Mouse (Mus musculus) v-Abl transformed pro-B cells (cell line): ENCODE data around the gene Mrvi1.

Source experiments
- in situ Hi-C, 2 experiments: fragments of 400-800 bp; cut with MboI; formaldehyde crosslinking; loops; one replicate each; pipeline ENCODE4 v1.15.1; 2025; ENCODE audit not compliant: unreplicated experiment in 2 of 2

Mrvi1 gene

GRCm38 (mm10) chr7:110944321-110944720, 37.9 kb downstream of the Mrvi1 start:
- in situ Hi-C loops = no loop called here

DNA sequence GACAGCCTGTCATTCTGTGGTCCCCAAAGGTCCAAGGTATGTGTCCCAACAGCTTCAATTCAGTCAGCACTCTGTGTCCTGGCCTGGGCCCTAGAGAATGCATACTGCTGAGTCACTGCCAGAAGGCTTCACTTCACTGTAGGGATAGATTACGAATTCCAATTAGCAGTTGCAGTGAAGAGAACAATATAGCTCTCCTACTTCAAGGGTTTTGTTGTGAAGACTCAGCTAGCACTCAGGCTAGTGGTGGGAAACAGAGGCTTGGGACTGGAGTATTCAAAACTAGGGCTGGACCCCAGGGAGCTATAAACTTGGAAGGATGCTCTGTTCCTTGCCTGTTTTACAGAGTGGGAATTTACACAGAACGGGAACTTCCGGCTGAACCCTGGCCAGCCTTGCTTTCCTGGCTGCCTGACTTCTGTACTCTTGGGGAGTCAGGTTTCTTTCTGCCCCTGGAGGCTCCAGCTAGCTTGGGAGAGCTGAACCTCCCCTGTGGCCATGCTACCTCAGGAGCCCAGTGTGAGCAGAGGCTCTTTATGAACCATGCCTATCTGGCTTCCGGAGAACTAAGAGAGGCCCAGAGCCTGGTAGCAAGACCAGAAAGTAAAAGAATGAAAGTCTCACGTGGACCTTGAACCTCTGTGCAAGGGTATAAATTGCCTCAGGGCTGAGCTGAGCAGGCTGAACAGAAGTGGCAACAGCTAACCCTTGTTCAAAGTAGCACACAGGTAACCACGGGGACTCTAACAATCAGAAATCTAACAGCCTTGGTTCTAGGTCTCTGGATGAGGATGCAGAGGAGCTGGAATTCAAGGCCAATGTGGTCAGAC, 40.3 kb downstream of the Mrvi1 start:
- in situ Hi-C loops = no loop called here

- in situ Hi-C loops = no loop called here
These were observed 41.1 kb downstream of the Mrvi1 start for GRCm38 (mm10) chr7:110941116-110941521.

- in situ Hi-C loops = loop anchor here (5.0 to 10.0 kb wide), 3 partner anchors 76 to 211 kb away; no protein-coding TSS in a partner anchor
These were observed 46.2 kb downstream of the Mrvi1 start for GRCm38 (mm10) chr7:110935815-110936762.

DNA sequence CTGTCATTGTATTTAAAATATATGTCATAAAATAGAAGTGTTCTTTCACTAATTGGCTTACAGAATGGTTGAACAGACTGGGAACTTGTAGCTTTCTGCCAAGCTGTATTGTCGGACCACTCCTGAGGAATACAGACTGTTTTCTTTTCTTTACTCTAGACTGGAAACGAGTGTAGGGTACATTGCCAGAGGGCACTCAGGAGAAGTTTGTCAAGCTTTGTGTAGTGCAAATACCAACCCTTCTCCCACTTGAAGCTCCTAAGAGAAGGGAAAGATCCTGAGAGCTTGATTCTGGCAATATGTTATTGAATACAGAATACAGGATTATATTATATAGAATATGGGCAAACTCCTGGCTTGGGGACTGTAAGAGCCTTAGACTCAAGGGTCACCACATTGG, 48.3 kb downstream of the Mrvi1 start:
- in situ Hi-C loops = loop anchor here in 1 of 2 experiments (10.0 kb wide), 1 partner anchor 209 kb away; no protein-coding TSS in a partner anchor

GRCm38 (mm10) chr7:110933329-110933728, 48.9 kb downstream of the Mrvi1 start:
- in situ Hi-C loops = loop anchor here in 1 of 2 experiments (10.0 kb wide), 1 partner anchor 209 kb away; no protein-coding TSS in a partner anchor

DNA sequence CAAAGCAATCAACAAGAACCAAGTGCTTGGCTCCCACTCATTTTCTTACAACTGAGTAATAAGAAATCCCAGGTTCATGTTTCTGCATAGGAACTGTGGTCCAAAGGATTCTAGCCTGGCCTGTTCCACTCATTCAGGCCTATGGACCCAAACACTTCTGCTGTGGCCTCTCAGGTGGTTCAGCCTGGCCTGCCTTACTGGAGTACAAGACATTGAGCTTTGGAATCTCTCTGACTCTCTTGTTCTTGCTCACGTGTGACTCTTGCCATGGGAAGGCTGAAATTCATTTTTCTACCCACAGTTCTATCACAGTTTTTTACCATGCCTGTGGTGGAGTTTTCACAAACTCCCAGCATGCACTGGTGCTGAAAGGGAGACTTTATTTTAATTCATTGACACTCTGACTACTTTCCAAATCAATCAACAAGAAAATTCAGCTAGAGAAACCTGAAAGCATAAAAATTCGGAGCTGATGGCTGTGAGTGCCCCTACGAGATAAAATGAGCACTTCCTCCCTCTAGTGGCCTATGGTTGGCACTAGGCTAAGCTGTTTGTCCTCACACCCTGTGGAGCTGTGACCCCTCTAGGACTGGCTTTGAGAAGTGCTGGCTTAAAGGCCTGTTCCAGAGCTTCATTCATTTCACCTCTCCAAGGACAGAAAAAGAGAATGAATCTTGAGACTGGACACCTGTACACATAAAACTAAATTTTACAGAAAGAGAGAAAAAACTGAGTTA, 52.0 kb downstream of the Mrvi1 start:
- in situ Hi-C loops = loop anchor here in 1 of 2 experiments (10.0 kb wide), 1 partner anchor 205 kb away; no protein-coding TSS in a partner anchor

DNA sequence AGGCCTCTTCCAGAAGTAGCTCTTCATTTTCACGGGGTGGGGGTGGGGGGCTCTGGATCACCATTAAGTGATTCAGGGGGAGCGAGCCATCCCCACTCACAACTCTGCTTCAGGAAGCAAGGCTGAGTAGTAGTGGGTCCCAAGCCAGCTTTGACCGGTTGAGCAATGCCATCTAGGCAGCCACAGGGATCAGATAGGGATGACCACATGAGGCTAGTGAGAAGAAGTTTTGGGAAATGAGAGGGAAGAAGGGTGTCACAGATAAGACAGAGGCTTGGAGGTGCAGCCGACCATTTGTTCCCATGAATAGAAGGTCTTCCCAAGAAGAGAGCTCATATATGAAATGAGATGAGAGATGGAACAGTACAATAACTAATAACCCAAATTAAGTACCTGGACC, 55.7 kb downstream of the Mrvi1 start:
- in situ Hi-C loops = loop anchor here (5.0 kb wide), 1 partner anchor 109 kb away; no protein-coding TSS in a partner anchor

GRCm38 (mm10) chr7:110920331-110921261, 61.7 kb downstream of the Mrvi1 start:
- in situ Hi-C loops = no loop called here

GRCm38 (mm10) chr7:110919721-110920120, 62.5 kb downstream of the Mrvi1 start:
- in situ Hi-C loops = no loop called here

- in situ Hi-C loops = no loop called here
These were observed 66.3 kb downstream of the Mrvi1 start for GRCm38 (mm10) chr7:110915913-110916312.

DNA sequence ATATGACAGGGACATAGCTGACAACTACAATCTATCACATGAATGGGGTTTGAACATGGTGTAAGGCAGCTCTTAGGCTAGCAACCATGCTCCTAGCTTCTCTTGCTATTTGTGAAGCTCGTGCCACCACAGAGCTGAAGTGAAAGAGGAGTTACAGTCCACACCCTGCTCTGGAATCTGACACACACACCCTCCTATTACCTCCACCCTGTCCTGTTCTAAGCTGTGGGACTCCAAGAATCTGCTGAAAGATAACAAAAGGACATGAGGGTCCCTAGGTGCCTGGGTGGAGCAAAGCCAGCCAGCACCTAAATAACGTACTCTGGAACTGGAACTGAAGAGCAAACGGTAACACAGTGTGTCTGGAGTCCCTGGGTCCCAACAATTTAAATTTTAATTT, 67.7 kb downstream of the Mrvi1 start:
- in situ Hi-C loops = no loop called here

GRCm38 (mm10) chr7:110913754-110914153, 68.5 kb downstream of the Mrvi1 start:
- in situ Hi-C loops = no loop called here

GRCm38 (mm10) chr7:110908209-110909144, 73.8 kb downstream of the Mrvi1 start:
- in situ Hi-C loops = no loop called here

- in situ Hi-C loops = no loop called here
These were observed 75.7 kb downstream of the Mrvi1 start for GRCm38 (mm10) chr7:110906566-110906965.

- in situ Hi-C loops = no loop called here
These were observed 79.0 kb downstream of the Mrvi1 start for GRCm38 (mm10) chr7:110903226-110903625.

DNA sequence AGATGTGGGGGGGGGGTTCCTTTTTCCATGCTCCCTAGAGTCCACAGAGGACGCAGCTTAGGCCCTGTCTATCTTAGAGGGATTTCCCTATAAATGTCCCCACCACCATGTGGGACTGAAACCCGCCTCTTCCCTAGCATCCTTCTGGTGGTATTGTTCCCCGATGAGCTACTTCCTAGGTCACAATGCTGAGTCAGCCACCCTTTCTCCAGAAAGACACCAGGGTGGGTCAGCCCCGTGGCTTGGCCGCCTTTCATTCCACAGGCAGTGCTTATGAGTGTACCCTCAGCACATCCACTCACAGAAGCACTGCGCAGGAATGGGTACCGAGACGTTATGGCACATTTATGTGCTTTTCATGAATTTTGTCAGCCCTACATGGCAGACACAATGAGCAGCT, 85.1 kb downstream of the Mrvi1 start:
- in situ Hi-C loops = no loop called here

- in situ Hi-C loops = no loop called here
These were observed 85.8 kb downstream of the Mrvi1 start for GRCm38 (mm10) chr7:110896453-110896852.
